Mouse (Mus musculus) forebrain, embryonic 13.5 days (tissue): ENCODE measurements around the gene Tmed9. TPM values are rescaled to one million over a fixed set of nuclear protein-coding genes. Genes with fewer than 3 reads are reported as not detected.
A peak's percentile ranks its signal among the peaks of the same experiment; 100 is the strongest.
"Not testable (repeated sequence)": the region's sequence is repeated elsewhere in the genome, so short reads cannot be mapped to it uniquely, and the experiment has no call there.

Experiments
- ATAC-seq: fragments of 200-750 bp; cut with Nextera tagmentation; 2 replicates; pipeline ENCODE4 v1.8.0; 2017
- H3K27ac ChIP-seq: fragments of 300-500 bp; sonication (generic); 2 replicates; pipeline ENCODE4 v1.5.1; 2015; ENCODE audit warnings: inconsistent platforms, mild to moderate bottlenecking, moderate library complexity
- H3K27me3 ChIP-seq: fragments of 300-500 bp; sonication (generic); 2 replicates; pipeline ENCODE4 v1.6.1; 2015; ENCODE audit warnings: mild to moderate bottlenecking, inconsistent platforms
- H3K36me3 ChIP-seq: fragments of 300-500 bp; sonication (generic); 2 replicates; pipeline ENCODE4 v1.6.1; 2015; ENCODE audit warnings: mild to moderate bottlenecking, inconsistent platforms; ENCODE audit not compliant: poor library complexity, severe bottlenecking
- H3K4me1 ChIP-seq: fragments of 300-500 bp; sonication (generic); 2 replicates; pipeline ENCODE4 v1.6.1; 2015; ENCODE audit warnings: inconsistent platforms
- H3K4me2 ChIP-seq: fragments of 300-500 bp; sonication (generic); 2 replicates; pipeline ENCODE4 v1.6.1; 2015; ENCODE audit warnings: inconsistent platforms, mild to moderate bottlenecking, moderate library complexity
- H3K4me3 ChIP-seq: fragments of 300-500 bp; sonication (generic); 2 replicates; pipeline ENCODE4 v1.5.1; 2015; ENCODE audit warnings: mild to moderate bottlenecking, inconsistent platforms
- H3K9ac ChIP-seq: fragments of 300-500 bp; sonication (generic); 2 replicates; pipeline ENCODE4 v1.6.1; 2015; ENCODE audit warnings: mild to moderate bottlenecking, inconsistent platforms
- H3K9me3 ChIP-seq: fragments of 300-500 bp; sonication (generic); replicated peaks from 2 replicates; pipeline ENCODE4 v1.6.1; 2016; ENCODE audit warnings: inconsistent platforms
- WGBS: fragments of 180-500 bp; shearing (Covaris S2); methylation state at CpG from one replicate; pipeline ENCODE4 v1.1.7; 2015; 5-methylcytosine and 5-hydroxymethylcytosine counted together
- polyA plus RNA-seq: library from polyadenylated mRNA; unstranded; fragments of >200 nt; fragmentation: Nextera tagmentation; extraction: Ambion mirVana; gene quantifications from 2 replicates; pipeline ENCODE4 v1.2.1, GENCODE M21; 2015

The Tmed9 gene
- polyA plus RNA-seq, 1 experiment from 2014 or later, result 101 TPM

DNA sequence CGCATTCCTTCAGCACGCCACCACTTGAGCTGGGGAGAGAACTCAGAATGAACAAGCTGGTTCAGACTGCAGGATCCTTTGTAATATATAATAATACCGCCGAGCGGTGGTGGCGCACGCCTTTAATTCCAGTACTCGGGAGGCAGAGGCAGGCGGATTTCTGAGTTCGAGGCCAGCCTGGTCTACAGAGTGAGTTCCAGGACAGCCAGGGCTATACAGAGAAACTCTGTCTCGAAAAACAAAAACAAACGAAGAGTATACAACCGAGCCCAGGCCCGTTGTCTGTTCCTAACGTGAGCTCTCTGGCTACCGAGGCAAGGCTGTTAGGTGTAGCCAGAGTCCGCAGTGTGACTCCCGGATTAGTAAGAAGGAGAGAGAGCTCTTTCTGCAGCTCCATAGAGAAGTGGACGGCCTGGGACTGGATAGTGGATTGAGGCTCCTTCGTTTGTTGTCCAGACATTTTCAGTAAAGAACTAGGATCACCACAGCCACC, 48.7 kb downstream of the Tmed9 start:
- Histone ChIP-seq H3K36me3 (peaks cover 26% of the 10 kb centered on the region), H3K4me1 (peaks cover 31% of the 10 kb centered on the region), H3K27ac (peak overlapping the region; percentile 81), H3K9ac (peak overlapping the region; percentile 83), H3K4me3 (peak overlapping the region; percentile 85), H3K4me2 (peak overlapping the region; percentile 87)
- ATAC-seq, H3K27me3 ChIP-seq, H3K9me3 ChIP-seq: not testable (repeated sequence)
- 25% methylated on average over 20 of the region's 20 CpGs for WGBS

DNA sequence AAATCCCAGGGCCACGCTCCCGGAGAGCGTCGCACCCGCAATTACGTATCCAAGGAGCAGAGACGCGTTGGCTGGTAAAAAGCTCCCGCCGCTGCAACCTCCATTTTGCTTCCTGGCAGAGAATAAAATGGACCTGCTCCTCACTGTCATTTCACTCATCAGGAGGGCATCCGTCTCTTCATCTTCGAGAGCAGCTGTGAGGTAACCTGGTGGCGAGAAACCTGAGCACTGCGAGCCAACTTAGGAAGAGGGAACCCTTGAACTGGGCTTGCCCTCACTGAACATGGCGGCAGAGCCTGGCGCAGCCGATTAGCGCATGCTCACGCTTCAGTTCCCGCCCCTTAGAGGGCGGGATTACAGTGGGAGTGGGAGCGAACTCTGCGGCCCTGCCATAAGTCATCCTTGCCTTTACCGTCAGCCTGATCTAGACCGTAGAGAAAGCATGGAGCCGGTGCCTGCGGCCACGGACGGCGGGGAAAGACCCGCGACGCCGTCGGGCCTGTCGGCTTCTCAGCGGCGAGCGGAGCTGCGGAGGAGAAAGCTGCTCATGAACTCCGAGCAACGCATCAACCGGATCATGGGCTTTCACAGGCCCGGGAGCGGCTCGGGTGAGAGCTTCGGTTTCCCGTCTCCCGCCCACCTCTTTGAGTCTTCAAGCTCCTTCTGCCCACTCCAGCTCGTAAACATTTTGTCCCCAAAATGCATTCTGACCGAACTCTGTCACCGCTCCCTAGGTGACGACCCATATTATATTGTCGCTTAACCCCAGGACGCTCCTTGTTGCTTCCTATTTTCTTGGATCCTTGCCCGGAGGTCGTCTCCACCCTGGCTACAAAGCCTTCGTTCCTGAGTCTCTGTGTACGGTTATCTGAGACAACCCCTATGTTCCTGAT, 49.4 kb downstream of the Tmed9 start, which contains the start of gene Caml:
Gene Caml (plus strand): TSS at position 357 of the 893 bp plus-strand sequence.
- whole genome bisulfite sequencing, result under 1% methylated on average over 59 of the region's 59 CpGs
- Histone ChIP-seq H3K4me2 (peak within 1 kb of the TSS; percentile 87), H3K36me3 (peaks cover 31% of the 10 kb centered on the region), H3K9me3 (no peaks in the 10 kb centered on the region), H3K4me1 (peaks cover 31% of the 10 kb centered on the region), H3K4me3 (peak within 1 kb of the TSS; percentile 85), H3K9ac (peak within 1 kb of the TSS; percentile 83), H3K27me3 (no peaks in the 10 kb centered on the region), H3K27ac (peak within 1 kb of the TSS; percentile 81)
- ATAC-seq, result peak; percentile 98

DNA sequence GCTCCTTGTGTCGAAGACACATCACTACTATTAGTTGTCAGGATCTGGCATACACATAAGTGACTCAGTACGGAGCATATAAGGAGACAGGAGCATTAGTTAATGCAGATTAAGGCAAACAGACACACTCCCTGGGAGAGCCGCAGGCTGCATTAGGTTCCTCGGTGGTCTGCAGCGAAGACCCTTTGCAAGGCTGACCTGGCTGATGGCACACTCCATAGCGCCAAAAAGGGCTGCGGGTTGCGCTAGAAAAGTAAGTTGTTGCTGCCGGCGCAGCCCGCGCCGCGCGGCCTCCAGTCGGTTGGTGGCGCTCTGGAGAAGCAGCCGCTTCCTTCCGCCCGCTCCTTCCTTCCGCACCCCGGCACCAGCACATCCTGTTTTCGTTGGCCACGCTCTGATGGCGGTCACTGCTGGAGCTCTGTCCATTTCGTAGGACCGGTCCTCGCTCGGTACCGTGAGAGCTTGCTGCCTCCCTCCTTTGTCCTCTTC, 61.2 kb downstream of the Tmed9 start, which contains the start of gene Ddx46:
Gene Ddx46 (plus strand): TSS at position 389 of the 489 bp plus-strand sequence.
- Histone ChIP-seq H3K27ac (peak within 1 kb of the TSS; percentile 32; the same call in 1 of the 2 replicates), H3K27me3 (no peaks in the 10 kb centered on the region), H3K36me3 (peaks cover 59% of the 10 kb centered on the region), H3K9me3 (no peaks in the 10 kb centered on the region), H3K4me1 (peaks cover 15% of the 10 kb centered on the region), H3K9ac (peak within 1 kb of the TSS; percentile 93), H3K4me3 (peak within 1 kb of the TSS; percentile 99), H3K4me2 (peak within 1 kb of the TSS; percentile 79)
- ATAC-seq, result peak; percentile 89
- 8% methylated on average over 24 of the region's 30 CpGs for WGBS

DNA sequence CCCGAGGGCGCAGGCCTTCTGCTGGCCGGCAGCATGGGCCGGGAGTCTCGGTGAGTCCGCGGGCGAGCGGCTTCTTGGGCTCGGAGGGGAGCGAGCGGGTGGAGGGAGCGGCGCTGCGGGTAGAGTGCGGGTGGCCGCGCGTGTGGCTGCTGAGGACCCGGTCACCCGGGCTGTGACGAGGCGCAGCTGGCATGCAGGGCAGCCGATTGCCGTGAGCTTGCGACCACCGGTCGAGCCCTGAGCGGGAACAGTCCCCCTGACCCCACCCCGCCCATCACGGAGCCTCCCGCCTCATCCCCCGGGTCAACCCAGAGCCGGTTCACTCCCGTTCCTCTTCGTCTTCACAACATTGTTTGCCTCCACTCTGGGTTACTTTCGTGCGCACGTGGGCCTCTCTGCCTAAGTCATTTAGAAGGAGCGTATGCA, 61.6 kb downstream of the Tmed9 start:
- Histone ChIP-seq H3K9ac (peak overlapping the region; percentile 93), H3K36me3 (peaks cover 59% of the 10 kb centered on the region), H3K27ac (peak overlapping the region; percentile 32; the same call in 1 of the 2 replicates), H3K4me3 (peak overlapping the region; percentile 99), H3K4me2 (peak overlapping the region; percentile 79), H3K27me3 (no peaks in the 10 kb centered on the region), H3K4me1 (peaks cover 15% of the 10 kb centered on the region), H3K9me3 (no peaks in the 10 kb centered on the region)
- WGBS, result under 1% methylated on average over 40 of the region's 40 CpGs
- ATAC-seq, result peak; percentile 60; the same call in 1 of the 2 replicates

DNA sequence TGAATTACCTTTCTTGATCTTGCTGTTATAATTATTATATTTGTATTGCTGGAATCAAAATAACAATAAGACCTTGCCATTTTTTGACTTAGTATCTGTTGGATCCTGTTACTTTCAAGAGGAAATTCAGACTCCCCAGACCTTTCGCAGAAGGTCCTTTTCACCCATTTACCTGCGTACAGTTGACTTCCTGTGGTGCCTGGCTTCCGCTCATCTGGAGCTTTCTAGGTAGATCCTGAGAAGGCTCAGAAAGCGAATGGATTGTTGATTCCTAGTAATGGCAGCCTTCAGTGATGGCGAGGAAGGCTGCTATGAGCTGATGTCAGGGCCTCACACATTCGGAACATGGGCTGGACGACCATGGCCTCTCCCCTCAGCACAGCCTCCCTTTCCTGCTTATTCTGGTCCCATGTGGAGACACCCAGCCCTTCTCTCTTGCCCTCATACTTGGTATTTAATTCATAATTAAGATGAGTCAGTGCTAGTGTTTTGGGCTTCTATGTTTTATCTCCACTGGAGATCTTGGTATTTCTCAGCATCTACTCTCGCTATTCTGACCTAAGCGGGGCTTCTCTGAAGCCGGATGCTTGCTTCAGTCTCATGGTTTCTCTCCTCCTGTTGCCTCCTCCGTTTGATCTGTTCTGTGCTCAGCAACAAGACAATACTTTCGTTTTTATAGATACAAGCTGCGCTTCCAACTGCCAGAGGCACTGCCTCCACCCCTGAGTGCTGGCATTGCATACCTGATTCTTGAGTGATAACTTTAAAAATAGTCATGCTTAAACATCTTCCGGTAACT, 62.9 kb downstream of the Tmed9 start:
- H3K27ac ChIP-seq, result no peak overlapping the region
- H3K36me3 ChIP-seq, result peaks cover 55% of the 10 kb centered on the region
- H3K27me3 ChIP-seq, result no peaks in the 10 kb centered on the region
- H3K9ac ChIP-seq, result no peak overlapping the region
- ATAC-seq, result no peak
- H3K9me3 ChIP-seq, result no peaks in the 10 kb centered on the region
- H3K4me3 ChIP-seq, result peak overlapping the region; percentile 99
- peak overlapping the region; percentile 79 for H3K4me2 ChIP-seq
- 91% methylated on average over 14 of the region's 14 CpGs for WGBS
- peaks cover 15% of the 10 kb centered on the region for H3K4me1 ChIP-seq

DNA sequence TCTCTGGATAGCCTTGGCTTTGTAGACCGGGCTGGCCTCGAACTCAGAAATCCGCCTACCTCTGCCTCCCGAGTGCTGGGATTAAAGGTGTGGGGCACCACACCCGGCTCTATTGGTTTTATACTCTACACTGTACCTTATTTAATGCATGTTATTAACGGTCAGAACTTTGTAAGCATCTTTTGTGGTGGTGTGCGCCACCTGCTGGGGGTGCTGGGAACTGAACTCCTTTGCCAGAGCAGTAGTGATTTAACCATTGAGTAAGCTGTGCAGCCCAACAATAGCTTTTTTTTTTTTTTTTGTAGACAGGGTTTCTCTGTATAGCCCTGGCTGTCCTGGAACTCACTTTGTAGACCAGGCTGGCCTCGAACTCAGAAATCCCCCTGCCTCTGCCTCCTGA, 66.9 kb downstream of the Tmed9 start:
- ATAC-seq, result 0 out of 2 replicates have a peak, but pooled peaks have one; percentile 4
- not testable (repeated sequence) for H3K9ac ChIP-seq, H3K4me3 ChIP-seq, H3K4me2 ChIP-seq, H3K27ac ChIP-seq, H3K27me3 ChIP-seq, H3K9me3 ChIP-seq
- Histone ChIP-seq H3K36me3 (peaks cover 51% of the 10 kb centered on the region), H3K4me1 (peaks cover 13% of the 10 kb centered on the region)
- 52% methylated on average over 8 of the region's 8 CpGs for WGBS

DNA sequence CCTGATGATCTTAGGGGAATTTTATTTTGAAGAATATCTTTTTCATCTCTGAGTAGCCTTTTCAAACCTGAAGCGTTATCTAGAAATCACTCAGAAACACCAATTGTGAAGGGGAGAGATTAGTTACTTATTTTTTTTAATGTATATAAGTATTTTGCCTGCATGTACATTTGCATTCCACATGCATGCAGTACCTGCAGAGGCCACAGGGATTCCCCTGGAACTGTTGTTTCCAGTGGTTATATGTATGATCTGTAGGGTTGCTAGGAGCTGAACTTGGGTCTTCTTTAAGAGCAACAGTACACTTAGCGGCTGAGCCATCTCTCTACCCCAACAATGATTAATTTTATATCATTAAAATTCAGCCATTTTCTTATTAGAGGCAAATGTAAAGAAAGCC, 71.0 kb downstream of the Tmed9 start:
- Histone ChIP-seq H3K4me3 (no peak overlapping the region), H3K27me3 (no peaks in the 10 kb centered on the region), H3K4me1 (no peaks in the 10 kb centered on the region), H3K4me2 (no peak overlapping the region), H3K27ac (no peak overlapping the region), H3K36me3 (peaks cover 70% of the 10 kb centered on the region), H3K9ac (no peak overlapping the region), H3K9me3 (no peaks in the 10 kb centered on the region)
- no peak for ATAC-seq
- 88% methylated on average over 2 of the region's 2 CpGs for WGBS

Other genes with a start within 250 kb of the Tmed9 start
- 42.8 and 44.6 TPM in 2 replicates for gene Mxd3, start 243.9 kb upstream of the Tmed9 start, polyA plus RNA-seq
- gene Lman2, start 210.9 kb upstream of the Tmed9 start, polyA plus RNA-seq, result 57.9 and 60.5 TPM in 2 replicates
- gene Rgs14, start 204.0 kb upstream of the Tmed9 start, polyA plus RNA-seq, result 0.30 and 0.40 TPM in 2 replicates
- gene Slc34a1, start 175.5 kb upstream of the Tmed9 start, polyA plus RNA-seq, result not detected in 2 replicates
- 0.60 TPM in 1 of 2 replicates, not detected in the other for gene Pfn3, start 158.5 kb upstream of the Tmed9 start, polyA plus RNA-seq
- gene F12, start 146.9 kb upstream of the Tmed9 start, polyA plus RNA-seq, result not detected in 2 replicates
- 24.9 and 26.9 TPM in 2 replicates for gene Grk6, start 128.7 kb upstream of the Tmed9 start, polyA plus RNA-seq
- 1.6 and 2.2 TPM in 2 replicates for gene Prr7, start 109.5 kb upstream of the Tmed9 start, polyA plus RNA-seq
- gene Dbn1, start 85.6 kb upstream of the Tmed9 start, polyA plus RNA-seq, result 639 and 641 TPM in 2 replicates
- gene Pdlim7, start 60.1 kb upstream of the Tmed9 start, polyA plus RNA-seq, result 152 and 157 TPM in 2 replicates
- gene Dok3, start 44.4 kb upstream of the Tmed9 start, polyA plus RNA-seq, result 2.1 and 3.7 TPM in 2 replicates
- gene Ddx41, start 37.1 kb upstream of the Tmed9 start, polyA plus RNA-seq, result 67.3 and 72.1 TPM in 2 replicates
- gene Fam193b, start 2.6 kb upstream of the Tmed9 start, polyA plus RNA-seq, result 58.1 and 58.7 TPM in 2 replicates
- gene B4galt7, start 26.2 kb downstream of the Tmed9 start, polyA plus RNA-seq, result 34.7 and 35.8 TPM in 2 replicates
- gene Caml, start 49.3 kb downstream of the Tmed9 start, polyA plus RNA-seq, result 88.0 and 88.7 TPM in 2 replicates
- gene Ddx46, start 61.3 kb downstream of the Tmed9 start, polyA plus RNA-seq, result 36.6 and 38.6 TPM in 2 replicates
- 58.4 and 60.6 TPM in 2 replicates for gene B230219D22Rik, start 119.4 kb downstream of the Tmed9 start, polyA plus RNA-seq
- gene Txndc15, start 140.9 kb downstream of the Tmed9 start, polyA plus RNA-seq, result 98.2 and 108 TPM in 2 replicates
- gene Pcbd2, start 153.6 kb downstream of the Tmed9 start, polyA plus RNA-seq, result 24.5 and 25.9 TPM in 2 replicates
- gene Catsper3, start 210.8 kb downstream of the Tmed9 start, polyA plus RNA-seq, result 0.17 TPM in 1 of 2 replicates, not detected in the other